ENCODE assay signal across 9 mouse cellular contexts in genomic region chr7:71865371-71866166, GRCm38 (mm10).
DNase-seq lines count a peak whose midpoint lies in the region; ATAC-seq lines count a peak whose summit lies in the region.
"Had no signal": no experiment of that assay in that cellular context is flagged by ENCODE, and none has a peak within 500 bp of the region (broad histone marks: within the 10 kb centered on the region; RNA-seq: fewer than 3 reads in every experiment).

No protein-coding gene starts in this region.

- H3K9ac ChIP-seq in embryonic facial prominence, embryonic 13.5 days = no peak overlapping the region
- no peak overlapping the region for H3K9ac ChIP-seq in forebrain, embryonic 15.5 days (replicated peaks)
- H3K9ac ChIP-seq in midbrain, embryonic 13.5 days (replicated peaks) = no peak overlapping the region; the same call in 1 of the 2 replicates
- H3K9ac ChIP-seq: intestine, embryonic 15.5 days had no signal

- intact Hi-C loops in left cerebral cortex, postnatal 4 days (cut with DNase I) = loop anchor here (5.0 kb wide), 3 partner anchors 282 to 1518 kb away; no protein-coding TSS in a partner anchor

- H3K9me3 ChIP-seq in embryonic facial prominence, embryonic 13.5 days = no peaks in the 10 kb centered on the region
- no peaks in the 10 kb centered on the region for H3K9me3 ChIP-seq in forebrain, embryonic 15.5 days
- H3K9me3 ChIP-seq in midbrain, embryonic 13.5 days = no peaks in the 10 kb centered on the region
- H3K9me3 ChIP-seq: intestine, embryonic 15.5 days had no signal

- H3K4me1 ChIP-seq in embryonic facial prominence, embryonic 13.5 days = peaks cover 18% of the 10 kb centered on the region
- H3K4me1 ChIP-seq in forebrain, embryonic 15.5 days = peaks cover 11% of the 10 kb centered on the region
- peaks cover 15% of the 10 kb centered on the region for H3K4me1 ChIP-seq in midbrain, embryonic 13.5 days (replicated peaks)
- H3K4me1 ChIP-seq: intestine, embryonic 15.5 days had no signal

- peaks cover 31% of the 10 kb centered on the region for H3K27me3 ChIP-seq in embryonic facial prominence, embryonic 13.5 days
- H3K27me3 ChIP-seq in forebrain, embryonic 15.5 days = no peaks in the 10 kb centered on the region
- H3K27me3 ChIP-seq in midbrain, embryonic 13.5 days = peaks cover 5% of the 10 kb centered on the region; the same call in 1 of the 2 replicates
- H3K27me3 ChIP-seq: intestine, embryonic 15.5 days had no signal

- WGBS in embryonic facial prominence, embryonic 13.5 days = 27% methylated on average over 15 of the region's 15 CpGs
- WGBS in forebrain, embryonic 15.5 days = 9% methylated on average over 15 of the region's 15 CpGs
- WGBS in midbrain, embryonic 13.5 days = 4% methylated on average over 15 of the region's 15 CpGs

- peak; percentile 2 for DNase-seq in left cerebral cortex, postnatal 4 days
- no peak for DNase-seq in left cerebral cortex, adult 18-20 months (ENCODE audit: low spot score in 2 of 2)
- no peak for DNase-seq in spleen, postnatal 14 days (ENCODE audit: low spot score in 2 of 2)
- DNase-seq in left cerebral cortex, adult 11 months (ENCODE audit: low spot score) = no peak

- no peak for ATAC-seq in embryonic facial prominence, embryonic 13.5 days (ENCODE audit: insufficient number of reproducible peaks, insufficient read depth, low FRiP score, low TSS enrichment, low read depth)
- ATAC-seq in forebrain, embryonic 15.5 days (replicated peaks) = peak; percentile 35; the same call in 1 of the 2 replicates
- ATAC-seq in midbrain, embryonic 13.5 days = peak; percentile 73
- ATAC-seq: activated CD4-positive, CD25-positive, alpha-beta regulatory T cell, adult 4 months; intestine, embryonic 15.5 days had no signal

- no peaks in the 10 kb centered on the region for H3K36me3 ChIP-seq in embryonic facial prominence, embryonic 13.5 days
- no peaks in the 10 kb centered on the region for H3K36me3 ChIP-seq in forebrain, embryonic 15.5 days
- H3K36me3 ChIP-seq in midbrain, embryonic 13.5 days = no peaks in the 10 kb centered on the region
- H3K36me3 ChIP-seq: intestine, embryonic 15.5 days had no signal

- 0 out of 2 replicates have a peak overlapping the region, but pooled peaks have one; percentile 9 for H3K4me2 ChIP-seq in embryonic facial prominence, embryonic 13.5 days
- H3K4me2 ChIP-seq in forebrain, embryonic 15.5 days (replicated peaks) = peak overlapping the region; percentile 1; the same call in 1 of the 2 replicates
- H3K4me2 ChIP-seq in midbrain, embryonic 13.5 days (replicated peaks) = peak overlapping the region; percentile 44
- H3K4me2 ChIP-seq: intestine, embryonic 15.5 days had no signal

- H3K27ac ChIP-seq in embryonic facial prominence, embryonic 13.5 days = no peak overlapping the region
- no peak overlapping the region for H3K27ac ChIP-seq in forebrain, embryonic 15.5 days (replicated peaks)
- H3K27ac ChIP-seq in midbrain, embryonic 13.5 days = no peak overlapping the region; the same call in 1 of the 2 replicates
- H3K27ac ChIP-seq: intestine, embryonic 15.5 days had no signal

- H3K4me3 ChIP-seq in embryonic facial prominence, embryonic 13.5 days = no peak overlapping the region
- H3K4me3 ChIP-seq in forebrain, embryonic 15.5 days = no peak overlapping the region
- no peak overlapping the region; the same call in 1 of the 2 replicates for H3K4me3 ChIP-seq in midbrain, embryonic 13.5 days (replicated peaks)
- H3K4me3 ChIP-seq: intestine, embryonic 15.5 days had no signal
